Mouse (Mus musculus): ENCODE results near the gene Dclk2.

The Dclk2 gene

GRCm38 (mm10) chr3:86845578-86845977 lies 75.1 kb downstream of the Dclk2 start:
- DNase-seq (ENCODE audit: low spot score in 2 of 2) = no peak

- no peak for DNase-seq (ENCODE audit: low spot score in 2 of 2)
Observed at GRCm38 (mm10) chr3:86844804-86845481, 75.7 kb downstream of the Dclk2 start.

- DNase-seq (ENCODE audit: low spot score in 2 of 2) = no peak
Observed at GRCm38 (mm10) chr3:86842461-86842860, 78.2 kb downstream of the Dclk2 start.

- no peak for DNase-seq (ENCODE audit: low spot score in 2 of 2)
Observed at GRCm38 (mm10) chr3:86839606-86840005, 81.0 kb downstream of the Dclk2 start.

GRCm38 (mm10) chr3:86837386-86837785 lies 83.3 kb downstream of the Dclk2 start:
- DNase-seq (ENCODE audit: low spot score in 2 of 2) = no peak

GRCm38 (mm10) chr3:86835180-86835579 lies 85.5 kb downstream of the Dclk2 start:
- no peak for DNase-seq (ENCODE audit: low spot score in 2 of 2)

- no peak for DNase-seq (ENCODE audit: low spot score in 2 of 2)
Observed at GRCm38 (mm10) chr3:86834341-86834740, 86.3 kb downstream of the Dclk2 start.

GRCm38 (mm10) chr3:86832591-86833267 lies 87.9 kb downstream of the Dclk2 start:
- DNase-seq (ENCODE audit: low spot score in 2 of 2) = no peak

GRCm38 (mm10) chr3:86832115-86832514 lies 88.5 kb downstream of the Dclk2 start:
- no peak for DNase-seq (ENCODE audit: low spot score in 2 of 2)

GRCm38 (mm10) chr3:86827506-86827905 lies 93.1 kb downstream of the Dclk2 start:
- DNase-seq (ENCODE audit: low spot score in 2 of 2) = no peak

- no peak for DNase-seq (ENCODE audit: low spot score in 2 of 2)
Observed at GRCm38 (mm10) chr3:86821383-86821782, 99.3 kb downstream of the Dclk2 start.

GRCm38 (mm10) chr3:86820344-86820743 lies 100.3 kb downstream of the Dclk2 start:
- DNase-seq (ENCODE audit: low spot score in 2 of 2) = no peak

GRCm38 (mm10) chr3:86819372-86819771 lies 101.3 kb downstream of the Dclk2 start:
- DNase-seq (ENCODE audit: low spot score in 2 of 2) = no peak

GRCm38 (mm10) chr3:86818001-86818585 lies 102.6 kb downstream of the Dclk2 start:
- DNase-seq (ENCODE audit: low spot score in 2 of 2) = peak in 1 of 2 experiments; percentile 48

GRCm38 (mm10) chr3:86812689-86813088 lies 108.0 kb downstream of the Dclk2 start:
- peak; percentile 51 to 83 for DNase-seq (ENCODE audit: low spot score in 2 of 2)

- DNase-seq (ENCODE audit: low spot score in 2 of 2) = no peak
Observed at GRCm38 (mm10) chr3:86810908-86811307, 109.7 kb downstream of the Dclk2 start.

GRCm38 (mm10) chr3:86809646-86810045 lies 111.0 kb downstream of the Dclk2 start:
- DNase-seq (ENCODE audit: low spot score in 2 of 2) = no peak

- DNase-seq (ENCODE audit: low spot score in 2 of 2) = no peak
Observed at GRCm38 (mm10) chr3:86809199-86809598, 111.5 kb downstream of the Dclk2 start.

- DNase-seq (ENCODE audit: low spot score in 2 of 2) = peak; percentile 78 to 83
Observed at GRCm38 (mm10) chr3:86807750-86808467, 112.7 kb downstream of the Dclk2 start.

- DNase-seq (ENCODE audit: low spot score in 2 of 2) = no peak
Observed at GRCm38 (mm10) chr3:86806834-86807233, 113.8 kb downstream of the Dclk2 start.

GRCm38 (mm10) chr3:86804265-86804664 lies 116.4 kb downstream of the Dclk2 start:
- no peak for DNase-seq (ENCODE audit: low spot score in 2 of 2)

- no peak for DNase-seq (ENCODE audit: low spot score in 2 of 2)
Observed at GRCm38 (mm10) chr3:86802825-86803224, 117.8 kb downstream of the Dclk2 start.

Data from cerebellum, postnatal 4 days (tissue).